7 mouse cellular contexts compared by ENCODE assay signal in the genomic region with DNA sequence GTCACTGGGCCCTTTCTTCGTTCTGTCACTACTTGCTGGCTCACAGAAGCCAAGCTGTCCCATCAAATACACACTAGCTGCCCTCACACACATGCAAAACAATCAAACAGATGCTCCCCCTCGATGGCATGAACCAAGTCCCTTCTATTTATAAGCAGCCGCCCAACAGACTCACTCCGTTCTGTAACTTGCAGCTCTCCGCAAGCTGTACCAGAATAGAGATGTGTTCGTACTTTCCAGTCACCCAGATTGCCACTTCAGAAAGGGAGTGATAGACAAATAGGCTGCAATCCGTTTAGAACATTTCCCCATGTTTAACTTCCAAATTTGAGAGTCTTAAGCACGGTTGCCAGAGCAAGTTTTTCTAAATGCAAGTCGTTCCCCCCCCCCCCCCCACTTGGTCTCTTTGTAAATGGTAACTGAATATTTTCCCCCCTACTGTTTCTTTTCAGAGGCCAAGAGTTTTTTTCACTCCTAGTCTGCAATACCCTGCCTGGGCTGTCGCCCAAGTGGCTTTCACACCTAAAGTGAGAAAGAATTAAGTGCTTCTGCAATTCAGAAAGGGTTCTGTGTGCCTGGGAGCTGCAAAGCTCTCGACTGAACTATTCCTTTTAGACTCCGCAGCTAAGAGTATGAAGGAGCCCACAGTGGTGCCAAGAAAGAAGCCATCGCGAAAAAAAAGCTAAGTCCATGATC.
A peak's percentile ranks its signal among the peaks of the same experiment; 100 is the strongest.
DNase-seq lines count a peak whose midpoint lies in the region; ATAC-seq and TF ChIP-seq lines count a peak whose summit lies in the region.

No protein-coding gene starts in this region.

- no peak overlapping the region for H3K4me3 ChIP-seq in forebrain, embryonic 10.5 days
- H3K4me3 ChIP-seq in layer of hippocampus, adult 2 months = peak overlapping the region; percentile 3; the same call in 1 of the 2 replicates
- H3K4me3 ChIP-seq in midbrain, embryonic 11.5 days (ENCODE audit: low read depth, low read length) = no peak overlapping the region

- H3K27me3 ChIP-seq in forebrain, embryonic 10.5 days (ENCODE audit: poor library complexity, severe bottlenecking) = no peaks in the 10 kb centered on the region
- H3K27me3 ChIP-seq in midbrain, embryonic 11.5 days (ENCODE audit: control insufficient read depth, insufficient read depth, low read length) = no peaks in the 10 kb centered on the region

- H3K27ac ChIP-seq in forebrain, embryonic 10.5 days = peak overlapping the region; percentile 63
- peak overlapping the region; percentile 76 for H3K27ac ChIP-seq in layer of hippocampus, adult 2 months
- H3K27ac ChIP-seq in midbrain, embryonic 11.5 days (ENCODE audit: low read depth, low read length) = peak overlapping the region; percentile 30

- WGBS in forebrain, embryonic 10.5 days = 33% methylated on average over 14 of the region's 14 CpGs
- 17% methylated on average over 14 of the region's 14 CpGs for WGBS in midbrain, embryonic 11.5 days

- ATAC-seq in midbrain, embryonic 11.5 days (ENCODE audit: low FRiP score) = peak; percentile 69
- ATAC-seq in inflammation-experienced regulatory T-cells, adult 6 months = no peak
- no peak for ATAC-seq in activated CD4-positive, CD25-positive, alpha-beta regulatory T cell, adult 4 months

- peak; percentile 84 for DNase-seq in brain, embryonic 18.5 days (ENCODE audit: low read depth, low spot score)
- DNase-seq in forebrain, embryonic 10.5 days (ENCODE audit: extremely low spot score, low spot score) = no peak
- peak; percentile 36 to 71 for DNase-seq in layer of hippocampus, adult 2 months (ENCODE audit: low spot score in 2 of 2)
- peak; percentile 88 for DNase-seq in midbrain, embryonic 11.5 days (ENCODE audit: low spot score, missing footprints)
- DNase-seq in urinary bladder, postnatal 36 days (ENCODE audit: low spot score in 2 of 2) = no peak

- no peak for TF ChIP-seq CTCF in layer of hippocampus, adult 2 months (conservative IDR thresholded peaks at IDR 0.05)

- no peaks in the 10 kb centered on the region for H3K9me3 ChIP-seq in forebrain, embryonic 10.5 days
- H3K9me3 ChIP-seq in midbrain, embryonic 11.5 days (ENCODE audit: control insufficient read depth, low read length) = no peaks in the 10 kb centered on the region

- no peak overlapping the region for H3K9ac ChIP-seq in midbrain, embryonic 11.5 days (ENCODE audit: low read length)

- H3K36me3 ChIP-seq in forebrain, embryonic 10.5 days (replicated peaks) = no peaks in the 10 kb centered on the region
- H3K36me3 ChIP-seq in midbrain, embryonic 11.5 days (ENCODE audit: control insufficient read depth, insufficient read depth, low read length) = no peaks in the 10 kb centered on the region

- H3K4me2 ChIP-seq in midbrain, embryonic 11.5 days = no peak overlapping the region

- H3K4me1 ChIP-seq in forebrain, embryonic 10.5 days = peaks cover 23% of the 10 kb centered on the region
- peaks cover 3% of the 10 kb centered on the region; the same call in 1 of the 2 replicates for H3K4me1 ChIP-seq in midbrain, embryonic 11.5 days (ENCODE audit: control insufficient read depth, insufficient read depth, low read length)

Comparison
In these comparisons a context has a peak if more than half of its experiments do, and no peak if none do; other contexts are left out.
1. DNase-seq: peak in brain, embryonic 18.5 days (single experiment), layer of hippocampus, adult 2 months (2 of 2) and midbrain, embryonic 11.5 days (single experiment); none in forebrain, embryonic 10.5 days (single experiment) and urinary bladder, postnatal 36 days (0 of 2).
2. Peak in every context shown above with its lines, with median percentiles within 50 percentile points of each other: H3K27ac ChIP-seq.